Mouse (Mus musculus): ENCODE measurements around the gene C1qa. TPM values are rescaled to one million over a fixed set of nuclear protein-coding genes. Genes with fewer than 3 reads are reported as not detected.

The C1qa gene
- 44.8 and 48.0 TPM in 2 replicates for polyA plus RNA-seq (2015; fragmentation: Nextera tagmentation; extraction: Ambion mirVana)

GRCm38 (mm10) chr4:136898637-136899036 lies at the start of gene C1qa:
Gene C1qa, minus strand, starts transcription at chr4:136898803.
- no peaks in the 10 kb centered on the region for H3K9me3 ChIP-seq (ENCODE audit: control insufficient read depth)
- H3K4me3 ChIP-seq (ENCODE audit: low read depth, low read length): no peak within 1 kb of the TSS
- H3K36me3 ChIP-seq (ENCODE audit: control insufficient read depth, insufficient read depth): no peaks in the 10 kb centered on the region
- no peak for TF ChIP-seq CTCF (IDR thresholded peaks at IDR 0.05; ENCODE audit: low read depth)
- no peak within 1 kb of the TSS for H3K9ac ChIP-seq (ENCODE audit: low read depth, low read length)
- no peak for ATAC-seq
- no peak within 1 kb of the TSS for H3K27ac ChIP-seq (ENCODE audit: low read depth, low read length)
- 64% methylated on average over 9 of the region's 9 CpGs for WGBS
- no peak within 1 kb of the TSS for H3K4me2 ChIP-seq (replicated peaks; ENCODE audit: low read depth)
- no peaks in the 10 kb centered on the region for H3K4me1 ChIP-seq (replicated peaks; ENCODE audit: control insufficient read depth, insufficient read depth, low read length)
- peaks cover 21% of the 10 kb centered on the region; the same call in 1 of the 2 replicates for H3K27me3 ChIP-seq (replicated peaks; ENCODE audit: control insufficient read depth, insufficient read depth, low read length)

- no peak overlapping the region for H3K9ac ChIP-seq (ENCODE audit: low read depth, low read length)
- H3K4me3 ChIP-seq (ENCODE audit: low read depth, low read length): no peak overlapping the region
- no peak overlapping the region for H3K4me2 ChIP-seq (replicated peaks; ENCODE audit: low read depth)
- no peak for TF ChIP-seq CTCF (IDR thresholded peaks at IDR 0.05; ENCODE audit: low read depth)
- WGBS: 56% methylated on average over 17 of the region's 17 CpGs
- no peaks in the 10 kb centered on the region for H3K4me1 ChIP-seq (replicated peaks; ENCODE audit: control insufficient read depth, insufficient read depth, low read length)
- ATAC-seq: no peak
- no peaks in the 10 kb centered on the region for H3K36me3 ChIP-seq (ENCODE audit: control insufficient read depth, insufficient read depth)
- no peak overlapping the region for H3K27ac ChIP-seq (ENCODE audit: low read depth, low read length)
- no peaks in the 10 kb centered on the region for H3K9me3 ChIP-seq (ENCODE audit: control insufficient read depth)
- 0 out of 2 replicates have a peak, but pooled peaks cover 16% of the 10 kb centered on the region for H3K27me3 ChIP-seq (replicated peaks; ENCODE audit: control insufficient read depth, insufficient read depth, low read length)
Observed at GRCm38 (mm10) chr4:136945397-136945796, 46.8 kb upstream of the C1qa start.

GRCm38 (mm10) chr4:136944558-136945350 lies 46.2 kb upstream of the C1qa start:
- WGBS: 77% methylated on average over 11 of the region's 11 CpGs
- Histone ChIP-seq H3K4me1 (replicated peaks; ENCODE audit: control insufficient read depth, insufficient read depth, low read length) (no peaks in the 10 kb centered on the region), H3K4me2 (replicated peaks; ENCODE audit: low read depth) (no peak overlapping the region), H3K36me3 (ENCODE audit: control insufficient read depth, insufficient read depth) (no peaks in the 10 kb centered on the region), H3K9me3 (ENCODE audit: control insufficient read depth) (no peaks in the 10 kb centered on the region), H3K4me3 (ENCODE audit: low read depth, low read length) (no peak overlapping the region), H3K27me3 (replicated peaks; ENCODE audit: control insufficient read depth, insufficient read depth, low read length) (0 out of 2 replicates have a peak, but pooled peaks cover 16% of the 10 kb centered on the region), H3K27ac (ENCODE audit: low read depth, low read length) (no peak overlapping the region), H3K9ac (ENCODE audit: low read depth, low read length) (no peak overlapping the region)
- no peak for ATAC-seq
- TF ChIP-seq CTCF (IDR thresholded peaks at IDR 0.05; ENCODE audit: low read depth): no peak

GRCm38 (mm10) chr4:136943175-136943574 lies 44.6 kb upstream of the C1qa start:
- Histone ChIP-seq H3K4me2 (replicated peaks; ENCODE audit: low read depth) (no peak overlapping the region), H3K9me3 (ENCODE audit: control insufficient read depth) (no peaks in the 10 kb centered on the region), H3K27ac (ENCODE audit: low read depth, low read length) (no peak overlapping the region), H3K4me1 (replicated peaks; ENCODE audit: control insufficient read depth, insufficient read depth, low read length) (no peaks in the 10 kb centered on the region), H3K36me3 (ENCODE audit: control insufficient read depth, insufficient read depth) (no peaks in the 10 kb centered on the region), H3K27me3 (replicated peaks; ENCODE audit: control insufficient read depth, insufficient read depth, low read length) (0 out of 2 replicates have a peak, but pooled peaks cover 16% of the 10 kb centered on the region), H3K9ac (ENCODE audit: low read depth, low read length) (no peak overlapping the region), H3K4me3 (ENCODE audit: low read depth, low read length) (no peak overlapping the region)
- ATAC-seq: no peak
- no peak for TF ChIP-seq CTCF (IDR thresholded peaks at IDR 0.05; ENCODE audit: low read depth)
- 22% methylated on average over 13 of the region's 13 CpGs for WGBS

GRCm38 (mm10) chr4:136942761-136943160 lies 44.2 kb upstream of the C1qa start:
- H3K4me3 ChIP-seq (ENCODE audit: low read depth, low read length): no peak overlapping the region
- 29% methylated on average over 18 of the region's 18 CpGs for WGBS
- no peak overlapping the region for H3K9ac ChIP-seq (ENCODE audit: low read depth, low read length)

GRCm38 (mm10) chr4:136937935-136938334 lies 39.3 kb upstream of the C1qa start:
- Histone ChIP-seq H3K4me2 (replicated peaks; ENCODE audit: low read depth) (no peak overlapping the region), H3K36me3 (ENCODE audit: control insufficient read depth, insufficient read depth) (no peaks in the 10 kb centered on the region), H3K4me3 (ENCODE audit: low read depth, low read length) (no peak overlapping the region), H3K27ac (ENCODE audit: low read depth, low read length) (no peak overlapping the region), H3K9me3 (ENCODE audit: control insufficient read depth) (no peaks in the 10 kb centered on the region), H3K9ac (ENCODE audit: low read depth, low read length) (no peak overlapping the region), H3K4me1 (replicated peaks; ENCODE audit: control insufficient read depth, insufficient read depth, low read length) (no peaks in the 10 kb centered on the region), H3K27me3 (replicated peaks; ENCODE audit: control insufficient read depth, insufficient read depth, low read length) (0 out of 2 replicates have a peak, but pooled peaks cover 9% of the 10 kb centered on the region)
- no peak for ATAC-seq
- WGBS: 76% methylated on average over 5 of the region's 5 CpGs
- TF ChIP-seq CTCF (IDR thresholded peaks at IDR 0.05; ENCODE audit: low read depth): no peak

More at GRCm38 (mm10) chr4:136942761-136943160, 44.2 kb upstream of the C1qa start:
- no peak for ATAC-seq
- no peak for TF ChIP-seq CTCF (IDR thresholded peaks at IDR 0.05; ENCODE audit: low read depth)
- Histone ChIP-seq H3K4me2 (replicated peaks; ENCODE audit: low read depth) (no peak overlapping the region), H3K36me3 (ENCODE audit: control insufficient read depth, insufficient read depth) (no peaks in the 10 kb centered on the region), H3K27me3 (replicated peaks; ENCODE audit: control insufficient read depth, insufficient read depth, low read length) (0 out of 2 replicates have a peak, but pooled peaks cover 16% of the 10 kb centered on the region), H3K27ac (ENCODE audit: low read depth, low read length) (no peak overlapping the region), H3K4me1 (replicated peaks; ENCODE audit: control insufficient read depth, insufficient read depth, low read length) (no peaks in the 10 kb centered on the region), H3K9me3 (ENCODE audit: control insufficient read depth) (no peaks in the 10 kb centered on the region)
